Mouse (Mus musculus) cortical plate, adult 2 months (tissue): ENCODE measurements at regions not wholly inside any gene's neighbourhood (a gene's known extent, or its start where the extent isn't known, plus 50 kb on each side); places are given as distances from the start of the nearest gene placed in this dataset.

Experiments
- CTCF ChIP-seq: fragments of 200-500 bp; IDR thresholded peaks from 2 replicates; pipeline ENCODE4 v1.5.1; 2011; ENCODE audit warnings: mild to moderate bottlenecking, control low read depth, low read length; ENCODE audit not compliant: insufficient read depth; ENCODE audit errors: extremely low read depth
- POLR2A ChIP-seq: fragments of 200-500 bp; IDR thresholded peaks from 2 replicates; pipeline ENCODE4 v1.6.1; 2011; ENCODE audit warnings: mild to moderate bottlenecking, low read length, control low read depth; ENCODE audit not compliant: insufficient read depth; ENCODE audit errors: extremely low read depth

DNA sequence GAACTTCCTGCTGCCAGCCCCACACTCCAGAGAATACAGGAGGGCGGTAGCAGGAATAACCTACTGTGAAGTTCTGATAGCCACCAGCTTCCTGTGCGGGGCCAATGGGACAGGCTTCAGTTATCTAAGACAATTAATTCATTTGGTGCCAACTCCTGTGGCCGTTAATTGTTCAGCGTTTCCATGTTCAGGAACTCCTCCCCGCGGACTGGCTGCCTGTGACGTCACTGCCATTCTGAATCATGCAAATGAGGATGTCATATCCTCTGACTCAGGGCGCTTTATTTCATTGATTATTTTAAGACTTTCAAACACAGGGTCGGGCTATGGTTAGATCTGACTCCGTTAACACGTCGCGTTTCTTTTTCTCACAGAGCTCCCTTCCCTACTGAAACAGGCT, 225.8 kb upstream of the N6amt1 start:
- TF ChIP-seq CTCF (no peak), POLR2A (no peak)
